In the genomic region with DNA sequence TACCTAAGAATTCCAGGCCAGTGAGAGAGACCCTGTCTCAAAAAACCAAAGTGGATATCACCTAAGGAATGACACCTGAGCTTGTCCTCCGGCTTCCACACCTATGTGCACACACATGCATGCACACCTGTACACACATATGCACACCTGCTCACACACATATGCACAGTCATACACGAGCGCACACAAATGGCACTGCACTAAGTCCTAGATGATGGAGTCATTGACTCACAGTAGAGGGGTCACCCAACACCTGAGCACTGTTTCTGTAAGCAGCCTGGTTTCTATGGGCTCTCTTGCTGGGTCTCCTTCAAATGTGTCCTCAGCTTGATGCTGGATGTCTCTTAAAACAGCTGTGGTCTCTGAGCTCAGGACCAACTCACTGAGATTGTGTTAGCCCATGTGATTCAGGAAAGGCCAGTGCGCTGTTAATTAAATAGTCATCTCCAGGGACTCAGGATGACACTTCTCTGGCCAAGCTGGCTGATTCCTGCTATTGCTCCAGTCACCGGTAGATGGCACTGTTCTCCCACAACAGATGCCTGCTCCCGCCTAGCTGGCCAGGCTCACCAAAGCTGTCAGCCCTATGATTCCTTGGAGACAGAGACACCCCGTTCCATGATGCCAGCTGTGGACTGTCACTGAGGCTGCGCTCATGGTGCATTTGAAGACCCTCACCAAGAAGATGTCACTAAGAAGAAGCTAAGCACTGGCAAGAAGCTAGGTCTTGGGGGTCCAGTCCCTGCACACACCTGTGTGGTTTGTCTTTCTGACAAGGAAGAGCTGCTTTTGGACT, we compare ENCODE assay signal across 8 mouse cellular contexts.
DNase-seq lines count a peak whose midpoint lies in the region; ATAC-seq and TF ChIP-seq lines count a peak whose summit lies in the region.

No protein-coding gene starts in this region.

- TF ChIP-seq EP300 in lung, postnatal 0 days (IDR thresholded peaks at IDR 0.05) = no peak

- 30% methylated on average over 8 of the region's 8 CpGs for WGBS in hindbrain, embryonic 11.5 days
- 23% methylated on average over 8 of the region's 8 CpGs for WGBS in lung, postnatal 0 days

- H3K36me3 ChIP-seq in hindbrain, embryonic 11.5 days (ENCODE audit: control insufficient read depth, insufficient read depth, low read length) = no peaks in the 10 kb centered on the region
- no peaks in the 10 kb centered on the region for H3K36me3 ChIP-seq in lung, postnatal 0 days (ENCODE audit: insufficient read depth, low read length)

- H3K9ac ChIP-seq in hindbrain, embryonic 11.5 days (ENCODE audit: low read depth, low read length) = no peak overlapping the region
- no peak overlapping the region for H3K9ac ChIP-seq in lung, postnatal 0 days (replicated peaks; ENCODE audit: low read depth)

- TF ChIP-seq CTCF in lung, postnatal 0 days (IDR thresholded peaks at IDR 0.05) = peak; percentile 98

- no peaks in the 10 kb centered on the region for H3K27me3 ChIP-seq in hindbrain, embryonic 11.5 days (ENCODE audit: control insufficient read depth, insufficient read depth, low read length)
- no peaks in the 10 kb centered on the region for H3K27me3 ChIP-seq in lung, postnatal 0 days (replicated peaks; ENCODE audit: insufficient read depth, low read length)

- ATAC-seq in frontal cortex, adult (ENCODE audit: low TSS enrichment) = peak; percentile 97
- ATAC-seq in hindbrain, embryonic 11.5 days (ENCODE audit: low FRiP score) = peak; percentile 75
- peak; percentile 75 for ATAC-seq in lung, postnatal 0 days

- no peaks in the 10 kb centered on the region for H3K4me1 ChIP-seq in hindbrain, embryonic 11.5 days (replicated peaks; ENCODE audit: control insufficient read depth, insufficient read depth, low read length)
- 0 out of 2 replicates have a peak, but pooled peaks cover 4% of the 10 kb centered on the region for H3K4me1 ChIP-seq in lung, postnatal 0 days (ENCODE audit: insufficient read depth, low read depth, low read length)

- H3K4me3 ChIP-seq in hindbrain, embryonic 11.5 days (ENCODE audit: low read depth, low read length) = no peak overlapping the region
- no peak overlapping the region for H3K4me3 ChIP-seq in lung, postnatal 0 days (ENCODE audit: low read depth, low read length)

- no peaks in the 10 kb centered on the region for H3K9me3 ChIP-seq in hindbrain, embryonic 11.5 days (ENCODE audit: control insufficient read depth, low read length)
- H3K9me3 ChIP-seq in lung, postnatal 0 days (ENCODE audit: low read length) = no peaks in the 10 kb centered on the region

- H3K4me2 ChIP-seq in hindbrain, embryonic 11.5 days (replicated peaks; ENCODE audit: low read depth, low read length) = no peak overlapping the region
- peak overlapping the region; percentile 46 for H3K4me2 ChIP-seq in lung, postnatal 0 days (replicated peaks; ENCODE audit: low read depth, low read length)

- DNase-seq in MEL-GATA-1-ER (ENCODE audit: extremely low read depth, low read depth) = peak; percentile 77
- DNase-seq in cerebellum, adult 8-10 months = peak; percentile 68
- peak; percentile 86 for DNase-seq in hindbrain, embryonic 11.5 days (ENCODE audit: low spot score)
- DNase-seq in layer of hippocampus, postnatal 10 days (ENCODE audit: low spot score in 2 of 2) = peak; percentile 79 to 84
- DNase-seq in lung, postnatal 0 days (ENCODE audit: low spot score) = peak; percentile 81
- DNase-seq in ovary, postnatal 36 days (ENCODE audit: low spot score) = peak; percentile 61
- peak; percentile 57 for DNase-seq in thymus, postnatal 14 days

- H3K27ac ChIP-seq in hindbrain, embryonic 11.5 days (ENCODE audit: low read depth, low read length) = no peak overlapping the region
- H3K27ac ChIP-seq in lung, postnatal 0 days (ENCODE audit: low read length) = no peak overlapping the region
